Mouse (Mus musculus) lung, embryonic 16.5 days (tissue): ENCODE measurements around the gene R3hdm2. TPM values are rescaled to one million over a fixed set of nuclear protein-coding genes. Genes with fewer than 3 reads are reported as not detected.

Experiments
- ATAC-seq: fragments of 200-750 bp; cut with Nextera tagmentation; 2 replicates; pipeline ENCODE4 v1.8.0; 2017; ENCODE audit warnings: low read depth, mild to moderate bottlenecking, moderate library complexity
- H3K27ac ChIP-seq: fragments of 300-500 bp; sonication (generic); 2 replicates; pipeline ENCODE4 v1.5.1; 2014; ENCODE audit warnings: mild to moderate bottlenecking, control low read depth, low read length
- H3K27me3 ChIP-seq: fragments of 300-500 bp; sonication (generic); 2 replicates; pipeline ENCODE4 v1.6.1; 2014; ENCODE audit warnings: low read depth, low read length, mixed read lengths; ENCODE audit not compliant: control insufficient read depth, insufficient read depth
- H3K36me3 ChIP-seq: fragments of 300-500 bp; sonication (generic); 2 replicates; pipeline ENCODE4 v1.6.1; 2014; ENCODE audit warnings: low read length; ENCODE audit not compliant: control insufficient read depth, insufficient read depth
- H3K4me1 ChIP-seq: fragments of 300-500 bp; sonication (generic); replicated peaks from 2 replicates; pipeline ENCODE4 v1.6.1; 2014; ENCODE audit warnings: low read length, mixed read lengths; ENCODE audit not compliant: control insufficient read depth, insufficient read depth
- H3K4me2 ChIP-seq: fragments of 300-500 bp; sonication (generic); 2 replicates; pipeline ENCODE4 v1.6.1; 2014; ENCODE audit warnings: low read depth, low read length, control low read depth
- H3K4me3 ChIP-seq: fragments of 300-500 bp; sonication (generic); 2 replicates; pipeline ENCODE4 v1.5.1; 2014; ENCODE audit warnings: mild to moderate bottlenecking, low read length, control low read depth
- H3K9ac ChIP-seq: fragments of 300-500 bp; sonication (generic); 2 replicates; pipeline ENCODE4 v1.6.1; 2014; ENCODE audit warnings: low read length, control low read depth
- H3K9me3 ChIP-seq: fragments of 300-500 bp; sonication (generic); 2 replicates; pipeline ENCODE4 v1.6.1; 2016; ENCODE audit warnings: low read length; ENCODE audit not compliant: control insufficient read depth
- WGBS: fragments of 180-500 bp; shearing (Covaris S2); extraction: QIAGEN DNeasy Blood & Tissue Kit; methylation state at CpG from one replicate; pipeline ENCODE4 v1.1.7; 2014; 5-methylcytosine and 5-hydroxymethylcytosine counted together
- polyA plus RNA-seq: library from polyadenylated mRNA; unstranded; fragments of >200 nt; fragmentation: Nextera tagmentation; extraction: Ambion mirVana; gene quantifications from 2 replicates; pipeline ENCODE4 v1.2.1, GENCODE M21; 2015

R3hdm2 gene
- polyA plus RNA-seq, 1 experiment from 2014 or later: 22.2 TPM

DNA sequence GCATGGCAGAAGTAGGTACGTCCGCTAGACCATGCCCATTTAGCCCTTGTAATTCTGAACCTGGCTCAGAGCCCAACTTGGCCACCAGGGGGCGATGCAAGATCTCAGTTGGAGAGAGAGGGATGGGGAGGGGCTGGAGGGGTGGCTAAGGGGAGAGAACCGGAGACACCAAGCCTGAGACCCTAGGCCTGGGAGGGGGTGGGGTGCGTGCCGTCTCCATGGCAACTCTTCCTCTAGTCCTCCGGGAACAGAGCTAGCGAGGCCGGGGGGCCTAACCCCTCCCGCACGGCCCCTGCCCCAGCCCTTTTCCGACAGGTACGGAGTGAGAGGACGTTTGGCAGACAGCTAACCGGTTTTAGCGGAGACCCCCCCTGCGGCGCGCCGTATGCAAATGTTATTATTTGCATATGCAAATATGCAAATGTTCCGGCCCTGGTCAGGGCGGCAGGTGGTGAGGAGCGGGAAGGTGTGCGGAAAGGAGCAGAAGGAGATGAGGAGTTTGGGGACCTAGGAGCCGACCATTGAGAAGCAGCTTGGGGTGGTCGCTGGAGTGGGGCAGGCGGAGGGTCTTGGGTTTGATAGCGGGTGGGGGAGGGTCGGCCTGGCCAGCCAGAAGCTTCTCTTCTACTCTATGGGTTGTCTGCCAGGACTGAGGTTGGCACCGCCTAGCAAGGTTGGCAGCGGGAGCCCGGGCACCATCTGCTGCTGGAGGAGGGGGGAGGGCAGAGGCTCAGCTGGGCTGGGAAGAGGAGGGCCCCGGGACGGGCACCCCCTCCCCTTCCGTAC, 129.1 kb downstream of the R3hdm2 start:
- under 1% methylated on average over 34 of the region's 35 CpGs for WGBS
- Histone ChIP-seq H3K4me2 (peak overlapping the region; percentile 60), H3K4me1 (peaks cover 42% of the 10 kb centered on the region), H3K27me3 (peaks cover 45% of the 10 kb centered on the region), H3K27ac (no peak overlapping the region), H3K36me3 (no peaks in the 10 kb centered on the region), H3K4me3 (peak overlapping the region; percentile 42), H3K9ac (peak overlapping the region; percentile 32; the same call in 1 of the 2 replicates), H3K9me3 (no peaks in the 10 kb centered on the region)
- ATAC-seq: peak; percentile 59

DNA sequence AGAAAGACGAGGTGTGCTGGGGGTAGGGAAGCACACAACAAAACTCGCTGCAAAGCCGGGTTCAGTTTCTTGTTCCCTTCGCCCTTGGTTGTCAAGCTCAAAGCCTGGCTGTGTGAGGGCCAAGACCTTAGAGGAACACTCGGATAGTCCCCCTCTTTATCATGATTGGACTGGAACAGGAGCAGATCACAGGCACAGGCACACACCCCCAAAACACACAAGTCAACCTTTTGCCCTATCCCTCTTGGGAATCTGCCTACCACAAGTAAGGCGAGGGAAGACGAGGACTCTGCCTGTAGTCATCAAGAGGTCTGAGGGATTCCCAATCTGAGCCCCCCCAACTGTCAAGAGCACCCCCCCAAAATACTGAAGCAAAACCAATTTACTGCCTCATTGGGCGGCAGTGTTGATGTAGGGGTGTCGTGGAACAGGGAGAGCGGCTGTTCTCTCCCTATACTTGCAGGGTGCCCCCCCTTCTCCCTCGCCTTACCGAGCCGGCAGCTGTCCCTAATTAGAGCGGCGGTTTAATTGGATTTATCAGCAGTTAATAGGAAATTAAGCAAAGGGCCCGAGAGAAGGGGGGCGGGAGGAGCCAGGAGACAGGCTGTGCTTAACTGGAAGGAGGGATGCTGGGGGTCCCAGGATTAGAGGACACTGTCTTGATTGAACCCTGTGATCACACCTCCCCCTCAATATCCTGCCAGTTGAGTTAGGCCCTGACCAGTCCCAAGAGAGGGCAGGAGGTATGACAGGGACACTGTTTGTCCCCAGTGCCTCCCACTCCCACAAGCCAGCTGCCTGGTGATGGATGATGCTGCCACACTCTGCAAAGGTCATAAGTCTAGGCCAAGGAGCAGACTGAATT, 129.9 kb downstream of the R3hdm2 start:
- H3K4me2 ChIP-seq: peak overlapping the region; percentile 60

DNA sequence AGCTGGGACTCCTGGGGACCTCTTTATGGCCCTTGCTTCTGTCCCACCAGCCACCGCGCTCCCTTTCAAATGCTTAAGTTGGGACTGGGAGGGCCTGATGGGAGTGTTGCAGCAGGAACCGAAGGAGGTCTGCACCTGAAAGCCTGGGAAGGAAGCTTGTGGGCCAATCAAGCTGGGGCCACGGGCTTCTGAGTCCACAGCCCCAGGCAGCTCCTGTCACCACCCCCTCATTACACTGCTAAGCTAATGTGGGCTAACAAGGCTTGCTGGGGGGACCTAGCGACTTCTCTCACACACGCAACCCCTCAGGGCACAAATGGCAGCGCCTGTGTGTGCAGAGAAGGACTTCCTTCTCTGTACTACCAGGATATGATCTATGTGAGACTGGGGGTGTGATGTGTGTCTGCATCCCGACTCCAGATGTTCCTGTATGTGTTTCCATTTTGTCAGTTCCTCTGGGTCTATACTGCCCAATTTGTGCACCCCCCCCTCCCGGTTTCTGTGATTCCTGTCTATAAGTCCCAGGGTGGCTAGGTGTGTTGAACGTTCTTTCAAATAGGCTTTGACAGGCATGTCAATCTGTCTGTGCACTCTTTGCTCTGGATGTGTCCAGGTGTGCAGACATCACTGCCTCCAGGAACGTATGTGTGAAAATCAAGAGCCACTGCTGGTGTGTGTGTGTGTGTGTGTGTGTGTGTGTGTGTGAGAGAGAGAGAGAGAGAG, 130.9 kb downstream of the R3hdm2 start:
- peaks cover 56% of the 10 kb centered on the region for H3K4me1 ChIP-seq
- H3K4me3 ChIP-seq: peak overlapping the region; percentile 53; the same call in 1 of the 2 replicates
- H3K9ac ChIP-seq: no peak overlapping the region
- ATAC-seq: no peak
- 17% methylated on average over 11 of the region's 11 CpGs for WGBS
- H3K4me2 ChIP-seq: peak overlapping the region; percentile 88
- H3K27ac ChIP-seq: no peak overlapping the region
- peaks cover 52% of the 10 kb centered on the region for H3K27me3 ChIP-seq
- no peaks in the 10 kb centered on the region for H3K9me3 ChIP-seq
- H3K36me3 ChIP-seq: no peaks in the 10 kb centered on the region

More for the DNA sequence above, 129.9 kb downstream of the R3hdm2 start:
- 14% methylated on average over 17 of the region's 17 CpGs for WGBS
- no peak overlapping the region for H3K9ac ChIP-seq
- peak overlapping the region; percentile 42 for H3K4me3 ChIP-seq
- no peaks in the 10 kb centered on the region for H3K36me3 ChIP-seq
- H3K9me3 ChIP-seq: no peaks in the 10 kb centered on the region
- ATAC-seq: no peak
- peaks cover 48% of the 10 kb centered on the region for H3K4me1 ChIP-seq
- H3K27ac ChIP-seq: no peak overlapping the region
- H3K27me3 ChIP-seq: peaks cover 47% of the 10 kb centered on the region

DNA sequence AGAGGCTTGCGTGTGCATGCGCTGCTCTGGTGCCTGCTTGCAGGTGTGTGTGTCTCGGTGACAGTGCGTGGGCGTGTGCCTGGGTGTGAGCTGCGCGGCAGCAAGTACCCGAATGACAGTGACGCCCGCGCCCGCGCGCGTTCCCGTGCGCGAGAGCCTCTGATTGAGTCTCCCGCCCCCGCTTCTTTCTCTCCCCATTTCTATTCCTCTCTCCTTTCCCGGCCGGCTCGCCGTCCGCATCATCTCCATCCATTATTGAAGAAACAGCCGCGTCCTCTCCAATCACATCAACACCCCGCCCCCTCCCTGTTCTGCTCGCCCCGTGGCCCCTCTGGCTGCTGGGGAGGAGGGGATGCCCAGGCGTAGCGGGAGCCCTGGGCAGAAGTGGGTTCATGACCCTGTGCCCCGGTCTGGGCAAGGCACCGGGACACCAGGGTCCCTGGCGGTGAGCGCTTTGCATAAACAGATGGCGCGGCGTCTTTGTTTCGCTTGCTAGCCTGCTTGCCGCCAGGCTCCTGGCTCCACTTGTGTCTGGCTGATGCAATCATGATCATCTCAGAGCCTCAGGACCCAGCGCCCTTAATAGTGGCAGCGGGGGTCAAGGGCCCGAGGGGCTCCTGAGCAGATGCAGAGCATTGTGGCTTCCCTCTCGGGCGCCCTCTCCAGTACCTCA, 131.6 kb downstream of the R3hdm2 start:
- Histone ChIP-seq H3K4me1 (peaks cover 63% of the 10 kb centered on the region), H3K27me3 (peaks cover 52% of the 10 kb centered on the region), H3K9ac (peak overlapping the region; percentile 65), H3K9me3 (no peaks in the 10 kb centered on the region), H3K36me3 (no peaks in the 10 kb centered on the region), H3K27ac (no peak overlapping the region), H3K4me3 (peak overlapping the region; percentile 53), H3K4me2 (peak overlapping the region; percentile 88)
- ATAC-seq: no peak
- under 1% methylated on average over 45 of the region's 46 CpGs for WGBS

DNA sequence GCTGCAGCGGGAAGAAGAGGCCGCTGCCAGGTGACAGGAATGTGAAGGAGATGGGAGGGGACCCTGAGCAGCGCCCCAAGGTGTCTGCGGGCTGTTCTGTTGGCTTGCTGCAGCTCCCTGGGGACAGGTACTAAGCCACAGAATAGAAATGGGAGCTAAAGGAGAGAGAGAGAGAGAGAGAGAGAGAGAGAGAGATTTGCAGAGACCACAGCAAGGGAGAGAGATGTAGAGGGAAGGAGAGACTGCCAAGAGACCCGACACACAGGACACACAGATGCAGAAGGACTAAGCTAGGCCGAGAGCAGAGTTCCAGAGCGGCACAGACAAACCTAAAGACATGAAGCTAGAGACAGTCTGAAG, 132.2 kb downstream of the R3hdm2 start:
- peak overlapping the region; percentile 53 for H3K4me3 ChIP-seq
- H3K27ac ChIP-seq: no peak overlapping the region
- peak overlapping the region; percentile 65; the same call in 1 of the 2 replicates for H3K9ac ChIP-seq
- no peaks in the 10 kb centered on the region for H3K36me3 ChIP-seq
- ATAC-seq: no peak
- peaks cover 52% of the 10 kb centered on the region for H3K27me3 ChIP-seq
- peaks cover 68% of the 10 kb centered on the region for H3K4me1 ChIP-seq
- H3K9me3 ChIP-seq: no peaks in the 10 kb centered on the region
- H3K4me2 ChIP-seq: peak overlapping the region; percentile 88
- WGBS: 3% methylated on average over 7 of the region's 7 CpGs

DNA sequence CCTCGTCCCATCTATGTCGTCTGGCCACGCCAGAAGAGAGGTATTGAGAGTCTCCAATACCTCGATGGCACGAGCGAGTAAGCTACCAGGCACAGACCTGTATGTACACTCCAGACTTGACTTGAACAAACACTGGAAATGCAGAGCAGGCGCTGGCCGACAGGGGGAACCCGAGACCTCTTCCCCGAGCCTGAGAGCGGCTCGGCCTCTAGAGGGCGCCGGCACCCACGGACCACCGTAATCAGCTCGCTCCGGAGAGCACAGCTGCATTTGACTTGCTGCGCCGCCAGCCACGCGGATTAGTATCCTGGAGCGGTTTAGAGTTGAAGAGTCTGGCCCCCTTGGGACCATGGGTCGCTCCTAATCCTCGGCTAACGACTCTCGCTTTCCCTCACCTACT, 132.7 kb downstream of the R3hdm2 start:
- H3K4me1 ChIP-seq: peaks cover 70% of the 10 kb centered on the region

DNA sequence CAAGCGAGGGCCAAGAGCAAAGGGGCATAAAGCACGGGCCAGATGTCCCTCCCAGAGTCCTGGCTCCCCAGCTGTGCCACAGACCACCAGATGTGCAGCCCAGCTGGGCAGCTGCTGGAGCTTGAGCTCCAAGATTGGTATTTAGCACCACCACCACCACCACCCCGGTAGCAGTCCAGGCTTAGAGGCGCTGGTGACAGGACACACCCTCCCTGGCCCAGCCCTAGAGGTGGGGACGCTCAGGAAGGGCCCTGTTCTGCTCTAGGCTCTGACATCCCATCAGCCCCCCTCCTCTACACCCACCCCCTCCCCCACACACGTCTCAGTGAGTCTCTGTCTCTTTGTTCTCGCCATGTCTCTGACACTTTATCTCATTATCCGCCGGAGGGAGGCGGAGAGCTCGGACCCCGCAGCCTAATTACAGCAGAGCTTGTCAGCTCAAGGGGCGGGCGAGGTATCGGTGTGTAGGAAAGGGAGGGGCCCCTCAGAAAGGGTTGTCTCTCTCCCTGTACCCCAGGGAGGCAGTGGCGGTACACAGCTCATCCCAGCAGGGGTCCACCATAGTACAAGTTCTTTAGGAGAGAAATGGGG, 133.5 kb downstream of the R3hdm2 start:
- H3K36me3 ChIP-seq: peaks cover 12% of the 10 kb centered on the region
- peak overlapping the region; percentile 50 for H3K4me2 ChIP-seq
- peak; percentile 9 for ATAC-seq
- H3K4me1 ChIP-seq: peaks cover 66% of the 10 kb centered on the region
- H3K9me3 ChIP-seq: no peaks in the 10 kb centered on the region; the same call in 1 of the 2 replicates
- H3K27me3 ChIP-seq: peaks cover 43% of the 10 kb centered on the region
- 1% methylated on average over 15 of the region's 16 CpGs for WGBS
- no peak overlapping the region for H3K27ac ChIP-seq
- peak overlapping the region; percentile 21; the same call in 1 of the 2 replicates for H3K4me3 ChIP-seq
- peak overlapping the region; percentile 23 for H3K9ac ChIP-seq

More for the DNA sequence above, 132.7 kb downstream of the R3hdm2 start:
- H3K4me2 ChIP-seq: peak overlapping the region; percentile 88
- peaks cover 5% of the 10 kb centered on the region for H3K36me3 ChIP-seq
- no peaks in the 10 kb centered on the region for H3K9me3 ChIP-seq
- peak overlapping the region; percentile 23 for H3K9ac ChIP-seq
- peaks cover 47% of the 10 kb centered on the region for H3K27me3 ChIP-seq
- WGBS: under 1% methylated on average over 27 of the region's 27 CpGs
- peak overlapping the region; percentile 21 for H3K4me3 ChIP-seq
- no peak overlapping the region for H3K27ac ChIP-seq
- peak; percentile 54 for ATAC-seq

DNA sequence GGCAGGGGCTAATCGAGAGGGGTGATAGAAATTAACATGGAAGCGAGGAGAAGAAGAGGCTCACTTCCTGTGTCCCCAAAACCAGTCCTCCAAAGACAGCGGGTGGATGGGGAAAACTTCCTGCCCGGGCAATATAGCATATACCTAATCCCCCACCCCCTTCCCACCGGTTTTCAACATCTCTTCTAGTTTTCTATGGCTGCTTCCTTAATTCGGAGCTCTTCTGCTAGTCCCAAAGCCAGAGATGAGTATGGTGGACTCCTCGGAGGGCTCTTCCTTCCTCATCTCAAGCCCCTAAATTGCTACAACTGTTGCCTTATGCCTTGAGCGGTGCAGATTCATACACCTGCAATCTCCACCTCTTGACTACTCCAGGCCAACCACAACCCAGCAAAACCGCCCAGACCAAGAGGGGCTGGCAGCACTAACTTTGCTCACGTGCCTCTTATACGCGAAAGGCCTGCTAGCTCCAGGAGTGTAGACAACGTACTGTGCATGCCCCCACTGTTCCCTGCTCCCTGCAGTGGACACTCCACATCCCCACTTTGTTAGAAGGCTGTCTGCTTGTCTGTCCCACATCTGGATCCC, 134.1 kb downstream of the R3hdm2 start:
- Histone ChIP-seq H3K9me3 (no peaks in the 10 kb centered on the region; the same call in 1 of the 2 replicates), H3K36me3 (peaks cover 18% of the 10 kb centered on the region), H3K27me3 (peaks cover 40% of the 10 kb centered on the region), H3K9ac (no peak overlapping the region; the same call in 1 of the 2 replicates), H3K27ac (no peak overlapping the region; the same call in 1 of the 2 replicates), H3K4me3 (no peak overlapping the region), H3K4me2 (peak overlapping the region; percentile 50; the same call in 1 of the 2 replicates), H3K4me1 (peaks cover 60% of the 10 kb centered on the region)
- no peak for ATAC-seq
- WGBS: 15% methylated on average over 13 of the region's 13 CpGs
